Mouse (Mus musculus) heart, adult 2 months (tissue): Measurements from ENCODE around the gene Pcsk6.

Experiments
- CTCF ChIP-seq: fragments of 200-600 bp; IDR thresholded peaks from 2 replicates; pipeline ENCODE4 v1.8.1; 2022; ENCODE audit warnings: antibody characterized with exemption, mild to moderate bottlenecking, moderate library complexity
- POLR2A ChIP-seq: fragments of 200-500 bp; IDR thresholded peaks from 2 replicates; pipeline ENCODE4 v1.6.1; 2011; ENCODE audit warnings: mild to moderate bottlenecking, low read depth, low read length, control low read depth; ENCODE audit not compliant: insufficient read depth

- TF ChIP-seq POLR2A, result no peak
- TF ChIP-seq CTCF, result no peak
Measured at GRCm38 (mm10) chr7:65895262-65895661, 33.7 kb downstream of the Pcsk6 start.
